Mouse (Mus musculus): ENCODE measurements around the gene Mtch2. TPM values are rescaled to one million over a fixed set of nuclear protein-coding genes. Genes with fewer than 3 reads are reported as not detected.
A peak's percentile ranks its signal among the peaks of the same experiment; 100 is the strongest.

Mtch2 gene
- polyA plus RNA-seq, 1 experiment from 2014 or later: 228 TPM

DNA sequence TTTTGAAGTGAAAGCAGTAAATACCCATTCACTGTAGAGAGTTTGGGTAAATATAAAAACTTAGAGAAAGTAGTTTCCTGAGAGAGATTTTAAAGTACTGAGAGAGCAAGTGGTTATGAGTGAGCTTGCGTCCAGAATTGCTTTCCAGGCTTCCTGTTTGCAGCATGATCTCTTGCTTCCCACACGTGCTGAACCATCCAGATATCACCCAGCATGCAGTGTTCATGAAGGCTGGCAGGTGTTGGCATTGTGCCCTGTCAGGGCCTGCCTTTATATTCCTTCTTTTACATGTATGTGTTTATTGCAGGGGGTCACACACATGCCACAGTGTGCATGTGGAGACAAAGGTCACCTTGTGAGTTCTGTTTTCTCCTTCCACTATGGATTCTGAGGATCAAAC, 28.3 kb downstream of the Mtch2 start:
- no peaks in the 10 kb centered on the region for H3K9me3 ChIP-seq (ENCODE audit: low read depth, low read length)
- no peak overlapping the region for H3K4me3 ChIP-seq (ENCODE audit: low read depth, low read length)
- ATAC-seq (ENCODE audit: insufficient read depth) (no peak), DNase-seq (no peak)
- no peaks in the 10 kb centered on the region for H3K36me3 ChIP-seq (ENCODE audit: insufficient read depth)
- 0 out of 2 replicates have a peak, but pooled peaks cover 4% of the 10 kb centered on the region for H3K4me1 ChIP-seq (ENCODE audit: insufficient read depth)
- H3K27ac ChIP-seq (ENCODE audit: low read depth): no peak overlapping the region
- H3K9ac ChIP-seq: no peak overlapping the region
- no peak overlapping the region for H3K4me2 ChIP-seq
- no peak for TF ChIP-seq CTCF (IDR thresholded peaks at IDR 0.05; ENCODE audit: low read depth)
- no peaks in the 10 kb centered on the region for H3K27me3 ChIP-seq (ENCODE audit: insufficient read depth, low read length)
- 50% methylated on average over 2 of the region's 2 CpGs for WGBS

DNA sequence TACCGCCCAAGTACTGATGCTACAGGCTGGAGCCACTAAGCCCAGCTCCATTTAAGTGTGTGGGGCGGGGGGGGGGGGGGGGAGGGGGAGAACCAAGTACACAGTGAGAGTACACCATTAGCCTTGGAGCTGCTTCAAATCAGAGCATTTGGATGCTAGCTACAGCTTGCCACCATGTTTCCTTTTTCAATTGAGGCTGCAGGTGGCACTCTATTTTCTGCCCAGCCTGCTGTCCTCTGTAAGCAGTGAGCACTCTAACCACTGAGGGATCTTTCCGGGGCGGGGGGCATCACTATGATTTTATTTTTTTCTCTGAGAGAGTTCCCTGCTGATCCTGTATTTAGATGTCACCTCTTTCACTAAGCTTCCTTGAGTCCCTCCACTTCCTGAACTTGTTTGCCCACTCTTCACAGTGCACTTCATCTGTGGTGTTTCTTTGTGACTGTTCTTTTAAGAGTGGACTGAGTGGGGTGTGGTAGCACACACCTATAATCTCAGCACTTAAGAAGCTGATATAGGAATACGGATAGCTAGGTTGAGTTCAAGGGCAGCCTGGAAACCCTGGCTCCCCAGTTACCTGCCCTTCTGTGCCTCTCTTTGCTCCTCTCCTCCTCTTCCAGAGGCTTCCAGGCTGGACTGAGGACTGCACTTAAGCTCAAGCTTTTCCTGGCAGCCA, 30.8 kb downstream of the Mtch2 start:
- H3K27me3 ChIP-seq (ENCODE audit: insufficient read depth, low read length): no peaks in the 10 kb centered on the region
- no peak overlapping the region for H3K27ac ChIP-seq (ENCODE audit: low read depth)
- H3K4me2 ChIP-seq: no peak overlapping the region
- no peak overlapping the region for H3K4me3 ChIP-seq (ENCODE audit: low read depth, low read length)
- DNase-seq (no peak), ATAC-seq (ENCODE audit: insufficient read depth) (no peak)
- 46% methylated on average over 5 of the region's 5 CpGs for WGBS
- H3K9ac ChIP-seq: no peak overlapping the region
- H3K9me3 ChIP-seq (ENCODE audit: low read depth, low read length): no peaks in the 10 kb centered on the region
- TF ChIP-seq CTCF (IDR thresholded peaks at IDR 0.05; ENCODE audit: low read depth): no peak
- no peaks in the 10 kb centered on the region for H3K4me1 ChIP-seq (ENCODE audit: insufficient read depth)
- no peaks in the 10 kb centered on the region for H3K36me3 ChIP-seq (ENCODE audit: insufficient read depth)

DNA sequence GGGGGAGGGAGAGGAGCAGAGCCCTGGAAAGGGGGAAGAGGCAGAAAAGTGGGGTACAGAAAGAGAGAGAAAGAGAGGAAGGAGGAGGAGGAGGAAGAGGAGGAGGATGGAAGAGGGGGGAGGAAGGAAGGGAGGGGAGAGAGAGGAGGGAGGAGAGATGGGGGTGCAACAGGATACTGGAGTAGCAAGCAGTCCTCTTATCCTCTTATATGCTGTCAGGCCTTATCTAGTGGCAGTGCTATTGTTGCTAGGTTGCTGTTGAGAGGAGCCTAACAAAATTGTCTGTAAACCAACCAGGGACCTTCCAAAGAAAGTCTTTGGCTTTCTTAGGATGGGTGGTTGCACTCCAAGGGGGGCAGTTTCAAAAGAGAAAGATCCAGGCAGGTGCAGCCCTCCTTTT, 32.5 kb downstream of the Mtch2 start:
- no peak for TF ChIP-seq CTCF (IDR thresholded peaks at IDR 0.05; ENCODE audit: low read depth)
- Histone ChIP-seq H3K27ac (ENCODE audit: low read depth) (no peak overlapping the region), H3K9ac (no peak overlapping the region), H3K4me1 (ENCODE audit: insufficient read depth) (no peaks in the 10 kb centered on the region), H3K4me2 (no peak overlapping the region), H3K27me3 (ENCODE audit: insufficient read depth, low read length) (no peaks in the 10 kb centered on the region), H3K4me3 (ENCODE audit: low read depth, low read length) (no peak overlapping the region), H3K36me3 (ENCODE audit: insufficient read depth) (no peaks in the 10 kb centered on the region), H3K9me3 (ENCODE audit: low read depth, low read length) (no peaks in the 10 kb centered on the region)
- ATAC-seq (ENCODE audit: insufficient read depth) (no peak), DNase-seq (no peak)

GRCm38 (mm10) chr2:90880144-90880785, 33.3 kb downstream of the Mtch2 start:
- H3K4me1 ChIP-seq (ENCODE audit: insufficient read depth): no peaks in the 10 kb centered on the region
- TF ChIP-seq CTCF (IDR thresholded peaks at IDR 0.05; ENCODE audit: low read depth): no peak
- no peaks in the 10 kb centered on the region for H3K9me3 ChIP-seq (ENCODE audit: low read depth, low read length)
- peaks cover 7% of the 10 kb centered on the region for H3K27me3 ChIP-seq (ENCODE audit: insufficient read depth, low read length)
- no peak overlapping the region for H3K9ac ChIP-seq
- DNase-seq (no peak), ATAC-seq (ENCODE audit: insufficient read depth) (no peak)
- no peak overlapping the region for H3K4me2 ChIP-seq
- H3K27ac ChIP-seq (ENCODE audit: low read depth): no peak overlapping the region
- 26% methylated on average over 6 of the region's 6 CpGs for WGBS
- H3K4me3 ChIP-seq (ENCODE audit: low read depth, low read length): no peak overlapping the region
- H3K36me3 ChIP-seq (ENCODE audit: insufficient read depth): no peaks in the 10 kb centered on the region

DNA sequence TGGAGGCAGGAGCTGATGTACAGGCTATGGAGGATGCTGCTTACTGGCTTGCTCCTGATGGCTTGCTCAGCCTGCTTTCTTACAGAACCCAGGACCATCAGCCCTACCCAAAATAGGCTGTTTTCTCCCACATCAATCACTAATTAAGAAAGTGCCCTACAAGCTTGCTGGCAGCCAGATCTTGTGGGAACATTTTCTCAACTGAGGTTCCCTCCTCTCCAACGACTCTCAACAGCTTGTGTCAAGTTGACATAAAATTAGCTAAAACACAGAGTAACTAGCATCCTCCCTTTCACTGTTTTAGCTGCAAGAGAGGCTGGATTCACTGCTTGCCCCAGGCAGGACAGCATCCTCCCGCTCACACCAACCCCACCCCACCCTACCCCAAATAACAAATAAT, 34.9 kb downstream of the Mtch2 start:
- no peak for ATAC-seq (ENCODE audit: insufficient read depth)
- H3K4me1 ChIP-seq (ENCODE audit: insufficient read depth): no peaks in the 10 kb centered on the region
- TF ChIP-seq CTCF (IDR thresholded peaks at IDR 0.05; ENCODE audit: low read depth): no peak
- no peaks in the 10 kb centered on the region for H3K9me3 ChIP-seq (ENCODE audit: low read depth, low read length)
- DNase-seq: no peak
- H3K9ac ChIP-seq: no peak overlapping the region
- WGBS: 65% methylated on average over 2 of the region's 2 CpGs
- H3K27ac ChIP-seq (ENCODE audit: low read depth): no peak overlapping the region
- H3K4me2 ChIP-seq: no peak overlapping the region
- H3K27me3 ChIP-seq (ENCODE audit: insufficient read depth, low read length): peaks cover 23% of the 10 kb centered on the region
- no peaks in the 10 kb centered on the region for H3K36me3 ChIP-seq (ENCODE audit: insufficient read depth)
- H3K4me3 ChIP-seq (ENCODE audit: low read depth, low read length): no peak overlapping the region

DNA sequence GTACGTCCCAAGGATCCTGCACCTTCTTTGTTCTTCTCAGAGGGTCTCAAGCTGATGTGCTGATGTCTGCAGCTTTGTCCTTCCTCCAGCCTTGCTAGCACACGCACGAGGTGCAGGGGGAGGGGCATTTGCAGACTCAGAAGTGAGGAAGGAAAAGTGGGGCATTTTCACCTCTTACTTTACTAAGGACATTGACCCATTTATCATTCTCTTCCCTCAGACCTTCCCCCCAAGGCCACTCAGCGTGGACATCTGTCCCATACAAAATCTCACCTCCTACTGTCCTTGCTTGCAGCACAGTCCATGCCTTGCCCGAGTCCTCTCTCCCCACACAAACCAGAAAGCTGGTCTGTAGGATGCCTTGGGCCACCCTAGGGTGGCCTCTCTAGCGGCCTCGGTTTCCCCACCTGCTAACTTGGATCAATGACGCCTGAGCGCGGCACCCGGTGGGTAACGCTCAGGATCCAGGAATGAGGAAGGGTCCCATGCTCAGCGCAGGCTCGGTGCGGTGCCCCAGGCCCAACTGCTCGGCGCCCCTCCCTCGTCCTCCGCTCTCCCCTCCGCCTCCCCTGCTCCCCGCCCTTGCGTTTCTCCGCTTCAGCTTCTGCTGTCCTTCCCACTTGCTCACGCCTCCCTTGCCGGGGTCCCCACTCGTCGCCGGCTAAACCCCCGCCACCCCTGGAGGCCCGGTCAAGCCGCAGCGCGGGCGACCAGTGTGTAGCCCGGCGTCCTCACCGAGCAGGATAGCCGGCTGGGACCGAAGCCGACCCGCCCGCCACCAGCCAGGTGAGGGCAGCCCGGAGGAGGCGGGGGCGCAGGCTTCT, 38.5 kb downstream of the Mtch2 start, which contains the start of gene C1qtnf4:
Gene C1qtnf4 (plus strand): TSS at position 643 of the 824 bp plus-strand sequence.
- Histone ChIP-seq H3K27me3 (ENCODE audit: insufficient read depth, low read length) (peaks cover 55% of the 10 kb centered on the region), H3K27ac (ENCODE audit: low read depth) (no peak within 1 kb of the TSS), H3K9me3 (ENCODE audit: low read depth, low read length) (no peaks in the 10 kb centered on the region), H3K4me1 (ENCODE audit: insufficient read depth) (no peaks in the 10 kb centered on the region; the same call in 1 of the 2 replicates), H3K36me3 (ENCODE audit: insufficient read depth) (no peaks in the 10 kb centered on the region), H3K4me2 (peak within 1 kb of the TSS; percentile 67), H3K9ac (peak within 1 kb of the TSS; percentile 36), H3K4me3 (ENCODE audit: low read depth, low read length) (peak within 1 kb of the TSS; percentile 43)
- TF ChIP-seq CTCF (IDR thresholded peaks at IDR 0.05; ENCODE audit: low read depth): no peak
- 1% methylated on average over 44 of the region's 45 CpGs for WGBS
- DNase-seq (no peak), ATAC-seq (ENCODE audit: insufficient read depth) (peak; percentile 19; the same call in 1 of the 2 replicates)

DNA sequence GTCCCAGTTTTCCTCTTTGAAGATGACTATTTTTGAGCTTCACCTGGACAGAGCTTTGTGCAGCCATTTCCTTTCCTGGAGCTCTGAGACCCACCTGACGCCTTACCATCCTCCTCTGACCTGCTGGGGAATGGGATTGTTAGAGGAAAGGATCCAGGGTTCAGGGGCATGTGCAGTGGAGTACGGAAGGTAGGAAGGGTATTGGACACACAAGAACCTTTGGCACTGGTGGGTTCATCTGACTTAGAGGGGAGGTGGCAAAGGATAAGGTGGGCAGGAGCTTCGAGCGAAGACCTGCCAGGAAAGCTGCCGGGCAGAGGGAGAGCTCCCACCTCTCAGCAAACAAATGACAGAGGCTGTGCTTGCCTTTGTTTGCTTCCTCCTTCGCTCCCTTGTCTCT, 39.5 kb downstream of the Mtch2 start:
- Histone ChIP-seq H3K9ac (no peak overlapping the region), H3K27ac (ENCODE audit: low read depth) (no peak overlapping the region), H3K27me3 (ENCODE audit: insufficient read depth, low read length) (peaks cover 56% of the 10 kb centered on the region), H3K36me3 (ENCODE audit: insufficient read depth) (no peaks in the 10 kb centered on the region), H3K9me3 (ENCODE audit: low read depth, low read length) (no peaks in the 10 kb centered on the region), H3K4me3 (ENCODE audit: low read depth, low read length) (peak overlapping the region; percentile 43), H3K4me2 (peak overlapping the region; percentile 67; the same call in 1 of the 2 replicates), H3K4me1 (ENCODE audit: insufficient read depth) (no peaks in the 10 kb centered on the region; the same call in 1 of the 2 replicates)
- ATAC-seq (ENCODE audit: insufficient read depth) (no peak), DNase-seq (no peak)
- no peak for TF ChIP-seq CTCF (IDR thresholded peaks at IDR 0.05; ENCODE audit: low read depth)
- 29% methylated on average over 6 of the region's 6 CpGs for WGBS

All from lung, embryonic 14.5 days (tissue).